Mouse (Mus musculus) embryo, embryonic 10.5 days (tissue): ENCODE data around the gene Ccnb2.
"Not testable (repeated sequence)": the region's sequence is repeated elsewhere in the genome, so short reads cannot be mapped to it uniquely, and the experiment has no call there.

Experiments used
- DNase-seq: peaks from one replicate; pipeline ENCODE4 v3.0.0-alpha.2; 2015; ENCODE audit warnings: low spot score

Ccnb2 gene

DNA sequence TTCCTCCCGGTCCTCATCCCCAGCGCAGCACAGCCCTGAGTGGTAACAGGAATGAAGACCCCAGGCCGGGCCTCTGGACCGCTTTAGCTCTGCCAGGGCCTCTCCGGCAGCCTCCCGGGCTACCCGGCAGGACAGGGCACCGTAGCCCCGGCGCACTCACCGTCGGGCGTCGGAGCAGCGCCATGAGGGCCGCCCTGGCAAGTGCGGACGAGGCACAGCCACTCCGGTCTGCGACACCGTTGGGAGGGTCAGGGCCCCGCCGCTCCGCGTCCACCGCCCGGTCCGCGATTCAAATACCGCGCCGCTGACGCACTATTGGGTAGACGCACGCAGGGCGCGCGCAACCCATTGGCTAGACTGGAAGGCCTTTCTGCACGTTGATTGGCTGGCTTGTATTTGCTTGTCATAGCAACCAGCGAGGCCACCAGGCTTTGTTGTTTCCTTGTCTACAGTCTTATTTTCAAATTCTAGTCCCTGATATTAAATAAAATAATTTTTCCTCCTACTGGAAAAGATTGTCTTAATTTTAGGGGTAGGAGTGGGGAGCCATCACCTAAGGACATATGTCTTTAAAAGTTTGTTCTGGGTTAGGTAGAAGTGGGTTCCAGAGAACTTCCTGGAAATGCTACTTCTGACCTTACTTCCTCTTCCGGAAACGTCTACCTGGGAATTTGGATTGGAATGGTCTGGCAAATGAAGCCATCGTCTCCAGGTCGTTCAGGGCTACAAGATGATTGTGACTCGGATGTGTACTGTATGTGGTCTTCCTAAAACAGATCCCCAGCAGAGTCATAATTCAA is at the start of gene Ccnb2:
Ccnb2 (minus strand) TSS at position 291 of the 800 bp plus-strand sequence.
- DNase-seq: peak; percentile 98

- DNase-seq: not testable (repeated sequence)
These were observed 41.7 kb upstream of the Ccnb2 start for GRCm38 (mm10) chr9:70463091-70463490.

DNA sequence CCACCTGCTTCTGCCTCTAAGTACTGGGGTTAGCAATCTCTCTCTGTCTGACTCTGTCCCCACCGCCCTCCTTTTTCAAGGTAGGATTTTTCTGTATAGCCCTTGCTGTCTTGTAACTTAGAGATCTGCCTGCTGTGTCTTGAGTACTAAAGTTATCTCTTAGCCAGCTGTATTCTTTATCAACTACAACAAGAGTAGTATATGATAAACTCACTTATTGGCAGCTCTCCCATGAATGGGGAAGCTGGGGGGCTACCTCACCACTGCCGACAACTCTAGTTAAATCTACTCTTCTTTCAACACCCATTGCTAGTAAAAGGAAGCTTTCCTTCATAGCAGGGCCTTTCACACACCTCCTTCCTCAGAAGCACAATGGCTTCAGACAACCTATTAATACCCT is 31.0 kb upstream of the Ccnb2 start:
- DNase-seq: no peak

- no peak for DNase-seq
These were observed 27.7 kb upstream of the Ccnb2 start for GRCm38 (mm10) chr9:70449072-70449471.

GRCm38 (mm10) chr9:70439959-70440358 is 18.6 kb upstream of the Ccnb2 start:
- no peak for DNase-seq

GRCm38 (mm10) chr9:70422661-70423060 is 1.3 kb upstream of the Ccnb2 start:
- DNase-seq: no peak

DNA sequence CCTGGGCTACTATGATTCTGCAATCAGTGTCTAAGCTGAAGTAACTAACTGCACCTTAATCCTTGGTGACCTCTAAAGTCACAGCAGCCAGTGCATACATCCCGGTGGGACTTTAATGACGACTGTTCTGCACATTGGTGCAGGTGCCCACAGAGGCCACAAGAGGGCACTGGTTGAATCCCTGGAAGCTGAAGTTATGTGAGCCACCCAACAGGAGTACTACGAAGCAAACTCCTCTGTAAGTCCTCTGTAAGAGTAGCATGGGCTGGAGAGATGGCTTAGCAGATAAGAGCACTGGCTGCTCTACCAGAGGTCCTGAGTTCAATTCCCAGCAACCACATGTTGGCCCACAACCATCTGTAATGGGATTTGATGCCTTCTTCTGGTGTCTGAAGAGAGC is 4.9 kb downstream of the Ccnb2 start:
- DNase-seq: peak; percentile 50

DNA sequence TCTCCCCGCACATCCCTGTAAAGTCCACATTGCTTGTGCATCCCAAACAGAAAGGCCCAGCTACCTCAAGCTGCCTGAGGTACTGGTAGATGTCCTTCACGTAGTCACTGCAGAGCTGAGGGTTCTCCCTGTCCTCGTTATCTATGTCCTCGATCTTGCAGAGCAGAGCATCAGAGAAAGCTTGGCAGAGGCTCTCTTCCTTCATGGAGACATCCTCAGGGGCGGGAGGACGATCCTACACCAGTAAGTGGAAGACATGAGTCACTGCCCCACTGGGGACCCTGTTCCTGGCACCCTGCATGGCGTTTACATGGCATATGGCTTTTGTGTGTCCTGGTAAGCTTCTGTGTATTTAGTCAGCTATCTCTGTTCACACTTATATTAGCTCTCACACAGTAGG is 8.3 kb downstream of the Ccnb2 start:
- no peak for DNase-seq

DNA sequence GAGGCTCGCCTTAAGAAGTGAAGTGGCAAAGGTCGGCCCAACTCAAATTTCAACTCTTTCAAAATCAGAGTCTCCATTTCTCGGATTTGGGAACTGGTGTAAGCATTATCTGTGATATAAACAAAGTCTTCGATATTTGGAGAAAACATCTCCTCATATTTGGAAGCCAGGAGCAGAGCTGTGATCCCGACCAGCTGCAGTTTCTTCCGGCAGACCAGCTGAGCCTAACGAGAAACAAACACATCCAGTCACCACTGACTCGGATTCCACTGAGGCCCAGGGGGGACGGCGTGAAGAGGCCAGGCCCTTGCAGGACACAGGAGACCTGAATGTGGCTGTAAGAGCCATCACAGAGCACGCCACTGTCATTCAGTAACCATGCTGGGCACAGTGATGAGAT is 10.7 kb downstream of the Ccnb2 start:
- no peak for DNase-seq

DNA sequence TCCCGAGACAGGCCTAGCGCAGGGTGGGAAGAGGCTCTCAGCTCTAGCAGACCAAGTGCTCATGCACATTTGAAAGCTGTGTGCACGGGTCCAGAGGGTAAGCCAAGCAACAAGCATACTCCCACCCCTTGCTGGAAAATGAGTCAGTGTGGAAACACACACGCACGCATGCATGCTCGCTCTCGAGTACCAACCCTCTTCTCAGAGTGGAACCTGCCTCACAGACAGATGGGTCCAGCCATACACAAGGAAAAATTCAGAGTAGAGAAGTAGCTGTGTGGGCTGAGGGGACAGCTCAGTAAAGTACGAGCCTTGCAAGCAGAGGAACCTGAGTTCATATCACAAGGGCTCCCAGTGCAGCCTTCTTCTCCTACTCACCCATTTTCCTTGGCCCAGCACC is 11.6 kb downstream of the Ccnb2 start:
- no peak for DNase-seq

- peak; percentile 18 for DNase-seq
These were observed 12.6 kb downstream of the Ccnb2 start for GRCm38 (mm10) chr9:70408791-70409190.

- DNase-seq: no peak
These were observed 14.8 kb downstream of the Ccnb2 start for GRCm38 (mm10) chr9:70406596-70406995.

DNA sequence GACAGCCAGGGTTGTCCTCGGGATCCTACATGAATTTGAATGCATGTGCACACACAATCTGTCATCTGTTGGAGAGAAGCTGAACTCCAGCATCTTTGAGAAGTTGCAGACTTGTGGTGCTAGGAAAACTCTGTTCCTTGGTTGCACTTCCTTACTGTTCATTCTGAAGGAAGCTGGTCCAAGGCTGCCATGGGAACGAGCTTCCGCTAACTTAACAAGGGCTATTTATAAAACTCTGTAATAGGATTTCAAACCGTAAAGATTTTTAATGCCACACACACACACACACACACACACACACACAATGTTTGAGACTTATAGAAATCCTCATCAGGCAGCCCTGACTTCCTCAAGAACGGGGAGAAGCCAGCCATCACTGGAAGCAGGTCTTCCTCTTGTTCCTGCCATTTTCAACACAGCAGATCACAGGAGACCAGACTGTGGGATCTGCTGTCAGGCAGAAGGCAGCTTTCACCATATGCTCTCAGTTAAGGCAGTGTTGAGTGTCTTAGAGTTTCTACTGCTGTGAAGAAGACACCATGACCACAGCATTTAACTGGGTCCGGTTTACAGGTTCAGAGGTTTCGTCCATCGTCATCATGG is 19.3 kb downstream of the Ccnb2 start:
- DNase-seq: no peak

DNA sequence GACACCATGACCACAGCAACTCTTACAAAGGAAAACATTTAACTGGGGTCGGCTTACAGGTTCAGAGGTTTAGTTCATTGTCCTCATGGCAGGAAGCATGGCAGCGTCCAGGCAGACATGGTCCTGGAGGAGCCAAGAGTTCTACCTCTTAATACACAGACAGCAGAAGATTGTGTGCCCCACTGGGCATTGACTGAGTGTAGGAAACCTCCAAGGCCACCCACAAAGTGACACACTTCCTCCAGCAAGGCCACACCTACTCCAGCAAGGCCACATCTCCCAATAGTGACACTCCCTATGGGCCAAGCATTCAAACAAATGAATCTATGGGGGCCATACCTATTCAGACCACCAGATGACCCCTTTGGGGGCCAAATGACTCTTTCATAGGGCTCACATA is 25.3 kb downstream of the Ccnb2 start:
- no peak for DNase-seq

DNA sequence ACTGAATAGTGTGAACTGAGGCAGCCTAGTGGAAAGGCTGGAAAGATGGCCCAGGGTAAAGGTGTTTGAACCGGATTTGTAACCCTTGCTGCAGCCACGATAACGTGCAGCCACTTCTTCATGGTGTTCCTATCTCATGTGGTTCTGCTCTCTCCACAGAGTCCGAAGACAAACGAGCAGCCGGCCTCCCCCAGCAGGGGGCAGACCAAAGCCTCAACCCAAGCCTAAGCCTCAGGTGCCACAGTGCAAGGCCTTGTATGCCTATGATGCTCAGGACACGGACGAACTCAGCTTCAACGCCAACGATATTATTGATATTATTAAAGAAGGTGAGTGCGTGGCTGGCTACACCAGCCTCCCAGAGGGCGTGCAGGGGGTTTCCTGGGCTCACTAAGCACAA is 25.7 kb downstream of the Ccnb2 start:
- DNase-seq: no peak

DNA sequence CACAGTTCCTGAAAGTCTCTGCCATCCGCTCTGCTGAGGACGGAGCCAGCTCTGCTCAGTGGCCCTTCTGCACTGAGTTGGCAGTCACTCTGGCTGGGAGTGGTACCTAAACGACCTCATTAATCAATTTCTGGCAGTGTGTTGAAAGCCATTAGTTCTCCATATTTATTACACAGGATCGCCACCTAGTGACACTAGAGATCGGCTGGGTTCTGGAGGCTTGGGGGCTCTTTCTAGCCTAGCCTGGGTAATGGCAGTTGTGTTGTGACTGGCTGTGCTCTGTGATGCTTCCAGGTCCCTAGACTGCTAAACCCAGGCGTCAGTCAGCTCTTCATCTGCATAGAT is 28.8 kb downstream of the Ccnb2 start:
- peak; percentile 83 for DNase-seq

GRCm38 (mm10) chr9:70391660-70392562 is 29.4 kb downstream of the Ccnb2 start:
- DNase-seq: no peak

- no peak for DNase-seq
These were observed 30.3 kb downstream of the Ccnb2 start for GRCm38 (mm10) chr9:70391042-70391441.

GRCm38 (mm10) chr9:70389548-70389947 is 31.8 kb downstream of the Ccnb2 start:
- no peak for DNase-seq

GRCm38 (mm10) chr9:70387410-70388119 is 33.8 kb downstream of the Ccnb2 start:
- DNase-seq: no peak

DNA sequence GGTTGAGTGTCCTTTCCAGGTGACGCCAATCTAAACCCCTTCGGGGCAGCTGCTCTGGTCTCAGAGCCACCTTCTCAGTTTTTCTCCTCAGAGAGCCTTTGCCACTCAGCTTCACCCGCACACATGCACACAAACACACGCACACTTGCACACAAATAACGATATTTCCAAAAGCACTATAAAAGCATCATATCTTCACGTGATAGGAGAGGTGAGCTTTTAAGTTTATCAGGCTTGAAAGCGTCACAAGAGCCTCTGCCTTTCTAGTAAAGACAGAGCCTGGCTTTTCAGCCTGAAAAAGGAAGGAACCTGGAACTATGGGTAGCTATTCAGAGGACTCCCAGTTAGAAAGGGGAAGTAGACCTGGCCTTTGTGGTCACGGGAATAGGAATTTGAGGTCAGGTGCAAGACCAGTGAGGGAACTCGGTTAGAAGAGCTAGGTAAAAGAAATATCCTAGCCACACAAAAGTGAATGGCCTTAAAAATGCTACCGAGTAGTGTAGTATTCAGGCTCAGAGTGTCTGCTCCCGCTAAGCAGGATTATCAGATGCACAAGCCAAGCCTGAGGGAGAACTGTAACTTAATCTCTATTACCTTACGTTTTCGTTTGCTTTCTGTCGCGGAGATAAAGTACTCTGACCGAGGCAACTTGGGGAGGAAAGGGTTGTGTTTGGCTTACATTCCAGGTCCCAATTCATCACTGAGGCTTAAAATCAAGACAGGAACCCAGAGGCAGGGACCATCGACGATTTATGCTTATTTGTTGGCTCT is 36.2 kb downstream of the Ccnb2 start:
- DNase-seq: no peak
